Mouse (Mus musculus) kidney, postnatal 0 days (tissue): ENCODE results near the gene Auh. TPM values are rescaled to one million over a fixed set of nuclear protein-coding genes. Genes with fewer than 3 reads are reported as not detected.

ENCODE experiments used
- ATAC-seq: fragments of 200-750 bp; cut with Nextera tagmentation; replicated peaks from 2 replicates; pipeline ENCODE4 v1.8.0; 2017; ENCODE audit warnings: low read depth, moderate number of reproducible peaks, moderate TSS enrichment, moderate library complexity; ENCODE audit not compliant: low FRiP score
- DNase-seq: peaks from one replicate; pipeline ENCODE4 v3.0.0-alpha.2; 2016; ENCODE audit warnings: low spot score
- H3K27ac ChIP-seq: fragments of 300-500 bp; sonication (generic); 2 replicates; pipeline ENCODE4 v1.5.1; 2014; ENCODE audit warnings: mild to moderate bottlenecking
- H3K27me3 ChIP-seq: fragments of 300-500 bp; sonication (generic); 2 replicates; pipeline ENCODE4 v1.6.1; 2014; ENCODE audit warnings: low read length, mixed read lengths; ENCODE audit not compliant: insufficient read depth
- H3K36me3 ChIP-seq: fragments of 300-500 bp; sonication (generic); 2 replicates; pipeline ENCODE4 v1.6.1; 2014; ENCODE audit warnings: low read length, mixed read lengths; ENCODE audit not compliant: insufficient read depth
- H3K4me1 ChIP-seq: fragments of 300-500 bp; sonication (generic); replicated peaks from 2 replicates; pipeline ENCODE4 v1.6.1; 2014; ENCODE audit warnings: antibody characterized with exemption, low read length, mixed read lengths; ENCODE audit not compliant: insufficient read depth
- H3K4me2 ChIP-seq: fragments of 300-500 bp; sonication (generic); 2 replicates; pipeline ENCODE4 v1.6.1; 2014; ENCODE audit warnings: mild to moderate bottlenecking, low read length, moderate library complexity, mixed read lengths
- H3K4me3 ChIP-seq: fragments of 300-500 bp; sonication (generic); replicated peaks from 2 replicates; pipeline ENCODE4 v1.5.1; 2014; ENCODE audit warnings: low read depth, low read length
- H3K9ac ChIP-seq: fragments of 300-500 bp; sonication (generic); 2 replicates; pipeline ENCODE4 v1.6.1; 2014; ENCODE audit warnings: low read depth, low read length
- H3K9me3 ChIP-seq: fragments of 300-500 bp; sonication (generic); replicated peaks from 2 replicates; pipeline ENCODE4 v1.6.1; 2016; ENCODE audit warnings: low read length, inconsistent platforms, mixed read lengths
- CTCF ChIP-seq: IDR thresholded peaks from 2 replicates; pipeline ENCODE4 v1.5.1; 2016; ENCODE audit warnings: antibody characterized with exemption, low read depth, mild to moderate bottlenecking, moderate library complexity
- WGBS: fragments of 180-500 bp; shearing (Covaris S2); extraction: QIAGEN DNeasy Blood & Tissue Kit; methylation state at CpG from one replicate; pipeline ENCODE4 v1.1.7; 2014; 5-methylcytosine and 5-hydroxymethylcytosine counted together
- polyA plus RNA-seq: library from polyadenylated mRNA; unstranded; fragments of >200 nt; fragmentation: Nextera tagmentation; extraction: Ambion mirVana; gene quantifications from 2 replicates; pipeline ENCODE4 v1.2.1, GENCODE M21; 2015

Auh gene
- polyA plus RNA-seq, 1 experiment from 2014 or later: 81.3 TPM

DNA sequence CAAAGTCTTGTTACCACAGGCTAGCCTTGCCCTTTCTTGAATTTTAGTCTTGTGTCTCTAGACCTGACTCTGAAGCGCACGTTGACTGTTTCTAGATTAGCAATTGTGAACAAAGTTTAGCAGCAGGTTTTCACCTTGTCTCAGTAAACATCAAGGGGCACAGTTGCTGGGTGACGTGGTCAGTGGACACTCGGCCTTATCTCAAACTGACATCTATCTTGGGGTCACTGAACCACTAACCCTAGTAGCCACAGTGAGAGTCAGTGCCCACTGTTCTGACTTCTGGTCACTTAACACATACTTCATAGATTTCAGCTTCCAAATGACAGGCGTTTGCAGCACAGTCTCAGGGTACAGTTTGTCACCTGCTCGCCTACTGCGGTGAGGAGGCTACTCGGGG is 93.2 kb downstream of the Auh start:
- Histone ChIP-seq H3K27ac (no peak overlapping the region), H3K9me3 (no peaks in the 10 kb centered on the region), H3K4me3 (no peak overlapping the region), H3K27me3 (no peaks in the 10 kb centered on the region), H3K4me1 (no peaks in the 10 kb centered on the region), H3K36me3 (peaks cover 20% of the 10 kb centered on the region; the same call in 1 of the 2 replicates), H3K9ac (no peak overlapping the region), H3K4me2 (no peak overlapping the region)
- DNase-seq (no peak), ATAC-seq (no peak)
- 87% methylated on average over 8 of the region's 8 CpGs for WGBS
- no peak for TF ChIP-seq CTCF

DNA sequence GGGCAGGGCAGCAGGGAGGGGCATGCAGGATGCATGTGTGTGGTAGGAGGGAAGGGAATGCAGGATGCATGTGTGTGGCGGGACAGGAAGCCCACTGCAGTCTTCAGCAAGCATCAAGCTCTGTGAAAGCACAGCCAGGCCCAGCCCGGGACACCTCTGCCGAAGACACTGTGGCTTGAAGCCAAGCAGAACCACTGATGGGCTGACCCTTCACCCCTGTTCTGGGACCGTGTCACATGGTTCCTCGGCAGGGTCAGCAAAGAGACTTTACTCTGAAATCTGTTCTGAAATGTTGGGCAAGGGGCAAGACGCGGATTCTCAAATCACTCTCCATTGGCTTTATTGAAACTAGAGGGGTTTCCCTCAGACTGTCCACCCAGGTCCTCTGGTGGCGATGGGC is 94.9 kb downstream of the Auh start:
- no peaks in the 10 kb centered on the region for H3K9me3 ChIP-seq
- H3K36me3 ChIP-seq: peaks cover 17% of the 10 kb centered on the region; the same call in 1 of the 2 replicates
- H3K9ac ChIP-seq: no peak overlapping the region
- H3K4me3 ChIP-seq: no peak overlapping the region
- DNase-seq (no peak), ATAC-seq (no peak)
- no peak overlapping the region for H3K27ac ChIP-seq
- WGBS: 65% methylated on average over 8 of the region's 8 CpGs
- no peaks in the 10 kb centered on the region for H3K4me1 ChIP-seq
- H3K27me3 ChIP-seq: no peaks in the 10 kb centered on the region
- no peak for TF ChIP-seq CTCF
- no peak overlapping the region for H3K4me2 ChIP-seq

DNA sequence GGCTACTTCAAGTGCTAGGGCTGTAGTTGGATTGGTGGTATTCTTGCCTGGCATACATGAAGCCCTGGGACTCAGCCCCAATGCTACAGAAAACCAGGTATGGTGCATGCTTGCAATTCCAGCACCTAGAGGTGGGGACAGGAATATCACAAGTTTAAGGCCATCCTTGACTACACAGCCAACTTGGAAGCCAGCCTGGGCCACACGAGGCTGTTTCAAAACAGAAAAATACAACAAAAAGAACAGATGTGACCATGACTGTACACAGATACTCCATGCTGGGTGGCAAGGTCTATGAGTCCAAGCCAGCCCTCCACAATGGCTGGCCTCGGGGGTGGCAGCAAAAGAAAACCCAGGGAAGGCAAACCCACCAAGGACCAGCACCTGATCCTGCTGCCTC is 95.7 kb downstream of the Auh start:
- Histone ChIP-seq H3K4me2 (no peak overlapping the region), H3K9me3 (no peaks in the 10 kb centered on the region), H3K4me1 (no peaks in the 10 kb centered on the region), H3K27ac (no peak overlapping the region), H3K36me3 (peaks cover 17% of the 10 kb centered on the region; the same call in 1 of the 2 replicates), H3K27me3 (no peaks in the 10 kb centered on the region), H3K9ac (no peak overlapping the region), H3K4me3 (no peak overlapping the region)
- no peak for TF ChIP-seq CTCF
- DNase-seq (no peak), ATAC-seq (no peak)
- 96% methylated on average over 2 of the region's 2 CpGs for WGBS

DNA sequence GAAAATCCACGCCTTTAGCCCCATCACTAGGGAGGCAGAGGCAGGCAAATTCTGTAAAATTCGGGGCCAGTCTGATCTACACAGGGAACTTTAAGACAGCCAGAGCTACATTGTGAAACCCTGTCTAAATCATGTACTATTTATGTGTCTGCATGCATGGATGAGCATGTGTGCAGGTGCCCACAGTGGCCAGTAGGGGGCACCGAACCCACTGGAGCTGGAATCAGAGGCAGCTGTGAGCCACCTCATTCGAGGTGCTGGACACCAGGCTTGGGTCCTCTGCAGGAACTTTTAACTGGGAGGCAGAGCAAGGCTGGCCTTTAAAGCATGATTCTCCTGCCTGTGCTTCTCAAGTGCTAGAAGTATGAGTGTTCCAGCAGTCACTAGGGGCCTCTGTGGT is 96.3 kb downstream of the Auh start:
- Histone ChIP-seq H3K4me2 (no peak overlapping the region), H3K9ac (no peak overlapping the region), H3K4me3 (no peak overlapping the region), H3K9me3 (no peaks in the 10 kb centered on the region), H3K36me3 (peaks cover 17% of the 10 kb centered on the region; the same call in 1 of the 2 replicates), H3K4me1 (no peaks in the 10 kb centered on the region), H3K27me3 (no peaks in the 10 kb centered on the region), H3K27ac (no peak overlapping the region)
- 84% methylated on average over 4 of the region's 4 CpGs for WGBS
- 0 out of 2 replicates have a peak, but pooled peaks have one; percentile 20 for ATAC-seq
- DNase-seq: no peak
- TF ChIP-seq CTCF: peak; percentile 61

DNA sequence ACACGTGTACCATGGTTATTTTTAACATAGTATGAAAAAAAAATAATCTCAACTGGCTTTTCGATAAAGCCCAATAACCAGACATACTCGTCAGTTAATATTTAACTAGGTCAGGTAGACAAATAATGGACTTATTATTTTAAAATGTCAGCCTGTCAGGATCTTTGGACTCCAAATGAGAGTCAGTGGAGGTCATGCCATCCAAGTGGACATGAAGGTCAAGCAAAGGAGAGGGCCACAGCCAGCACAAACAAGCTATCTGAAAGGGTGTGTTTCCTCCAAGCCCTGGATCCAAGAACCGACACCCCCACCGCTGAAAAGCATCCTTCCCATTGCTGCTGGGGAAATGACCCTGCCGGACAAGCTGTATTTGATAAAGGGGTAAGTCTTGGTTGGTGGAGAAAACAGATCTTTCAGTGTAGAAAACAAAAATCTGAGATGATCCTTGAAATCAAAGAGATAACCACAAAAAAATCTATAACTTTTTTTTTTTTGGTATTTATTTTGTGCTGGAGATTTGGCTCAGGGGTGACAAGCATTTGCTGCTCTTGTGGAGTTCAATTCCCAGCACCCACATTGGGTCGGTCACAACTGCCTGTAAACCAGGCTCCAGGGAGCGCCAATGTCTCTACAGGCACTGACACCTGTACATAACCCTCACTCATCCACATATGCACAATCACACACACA is 96.9 kb downstream of the Auh start:
- no peak overlapping the region for H3K4me3 ChIP-seq
- H3K27ac ChIP-seq: no peak overlapping the region
- no peak for DNase-seq
- peaks cover 16% of the 10 kb centered on the region; the same call in 1 of the 2 replicates for H3K36me3 ChIP-seq
- no peak for ATAC-seq
- no peaks in the 10 kb centered on the region for H3K9me3 ChIP-seq
- H3K4me1 ChIP-seq: no peaks in the 10 kb centered on the region
- 78% methylated on average over 8 of the region's 8 CpGs for WGBS
- H3K9ac ChIP-seq: no peak overlapping the region
- H3K27me3 ChIP-seq: no peaks in the 10 kb centered on the region
- TF ChIP-seq CTCF: no peak
- no peak overlapping the region for H3K4me2 ChIP-seq

DNA sequence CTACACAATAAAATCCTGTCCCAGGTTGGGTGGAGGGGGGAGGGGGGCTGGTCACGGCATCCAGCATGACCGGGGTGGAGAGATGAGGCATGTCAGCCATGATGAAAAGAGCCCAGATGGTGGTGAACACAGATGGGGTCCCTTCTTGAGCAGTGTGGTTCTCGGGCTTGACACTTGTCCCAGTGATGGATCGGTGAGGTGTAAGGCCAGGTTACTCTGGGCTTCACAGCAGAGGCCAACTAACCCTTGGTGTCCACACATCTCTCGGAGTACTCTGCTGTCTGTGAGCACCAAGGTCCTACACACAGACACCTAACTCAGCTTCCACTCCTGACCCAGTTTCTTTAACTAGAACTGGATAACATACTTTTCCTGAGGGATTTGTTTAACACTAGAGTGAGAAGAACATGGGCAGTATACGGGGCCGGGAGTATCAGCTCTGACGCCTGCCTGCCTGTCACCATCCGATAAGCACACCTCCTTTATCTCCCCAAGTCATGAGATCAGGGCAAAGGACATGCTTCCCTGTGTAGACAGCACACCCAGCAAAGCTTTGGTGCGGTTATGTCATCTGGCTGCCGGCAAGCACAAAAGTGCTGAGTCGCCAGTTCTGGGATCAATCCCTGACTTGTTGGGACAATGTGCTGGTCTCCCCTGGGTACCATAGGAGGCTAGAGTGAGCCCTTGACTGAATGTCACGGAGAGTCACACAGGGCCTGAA is 98.3 kb downstream of the Auh start:
- Histone ChIP-seq H3K4me1 (no peaks in the 10 kb centered on the region), H3K27ac (no peak overlapping the region), H3K4me3 (no peak overlapping the region), H3K4me2 (no peak overlapping the region), H3K36me3 (0 out of 2 replicates have a peak, but pooled peaks cover 4% of the 10 kb centered on the region), H3K9ac (no peak overlapping the region), H3K9me3 (no peaks in the 10 kb centered on the region), H3K27me3 (no peaks in the 10 kb centered on the region)
- TF ChIP-seq CTCF: no peak
- WGBS: 86% methylated on average over 13 of the region's 13 CpGs
- DNase-seq (no peak), ATAC-seq (no peak)
